Comparison of ENCODE assay signal across 8 mouse cellular contexts in the genomic region with DNA sequence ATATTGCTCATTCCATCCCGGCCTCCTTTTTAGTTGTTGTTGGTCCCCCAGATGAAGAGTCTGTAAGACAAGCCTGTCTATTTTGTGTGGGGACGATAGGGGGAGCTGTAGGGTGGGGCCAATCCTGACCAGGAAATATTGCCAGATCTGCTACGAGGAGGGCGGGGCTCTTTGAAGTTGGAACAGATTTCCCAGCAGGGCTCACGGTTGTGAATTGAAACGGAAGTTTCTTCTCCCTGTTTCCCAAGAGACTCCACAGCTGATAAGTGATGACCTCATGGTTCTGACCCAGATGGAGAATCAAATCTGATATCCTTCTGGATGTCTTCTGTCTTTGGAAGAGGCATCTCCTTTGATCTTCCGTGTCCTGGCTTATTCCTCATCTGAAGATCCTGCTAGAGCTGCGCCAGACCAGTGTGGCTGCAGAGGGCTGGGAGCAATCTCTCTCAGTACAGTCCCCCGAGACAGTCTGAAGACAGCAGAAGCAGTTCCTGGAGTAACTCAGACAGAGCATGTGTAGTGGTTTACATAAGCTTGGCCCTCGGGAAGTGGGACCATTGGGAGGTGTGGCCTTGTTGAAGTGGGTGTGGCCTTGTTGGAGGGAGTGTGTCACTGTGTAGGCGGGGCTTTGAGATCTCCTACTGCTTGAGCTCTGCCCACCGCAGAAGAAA.
DNase-seq lines count a peak whose midpoint lies in the region; ATAC-seq lines count a peak whose summit lies in the region.

No protein-coding gene starts in this region.

- WGBS in intestine, embryonic 16.5 days: 12% methylated on average over 12 of the region's 12 CpGs
- 12% methylated on average over 12 of the region's 12 CpGs for WGBS in limb, embryonic 15.5 days
- 14% methylated on average over 12 of the region's 12 CpGs for WGBS in midbrain, embryonic 15.5 days

- peak overlapping the region; percentile 44 for H3K4me2 ChIP-seq in intestine, embryonic 16.5 days (ENCODE audit: low read depth, low read length)
- H3K4me2 ChIP-seq in limb, embryonic 15.5 days: peak overlapping the region; percentile 29
- 0 out of 2 replicates have a peak overlapping the region, but pooled peaks have one; percentile 17 for H3K4me2 ChIP-seq in midbrain, embryonic 15.5 days

- peak overlapping the region; percentile 27 for H3K4me3 ChIP-seq in intestine, embryonic 16.5 days (ENCODE audit: low read length)
- H3K4me3 ChIP-seq in limb, embryonic 15.5 days: peak overlapping the region; percentile 2; the same call in 1 of the 2 replicates
- H3K4me3 ChIP-seq in midbrain, embryonic 15.5 days: no peak overlapping the region

- peak overlapping the region; percentile 83 for H3K27ac ChIP-seq in intestine, embryonic 16.5 days (ENCODE audit: low read length)
- H3K27ac ChIP-seq in limb, embryonic 15.5 days: no peak overlapping the region
- no peak overlapping the region for H3K27ac ChIP-seq in midbrain, embryonic 15.5 days

- ATAC-seq in intestine, embryonic 16.5 days: peak; percentile 94
- no peak for ATAC-seq in limb, embryonic 15.5 days (ENCODE audit: insufficient number of reproducible peaks, low FRiP score, low TSS enrichment, low read depth)
- peak; percentile 30; the same call in 1 of the 2 replicates for ATAC-seq in midbrain, embryonic 15.5 days (replicated peaks)

- H3K27me3 ChIP-seq in intestine, embryonic 16.5 days (replicated peaks; ENCODE audit: control insufficient read depth, insufficient read depth, low read length): no peaks in the 10 kb centered on the region
- H3K27me3 ChIP-seq in limb, embryonic 15.5 days: no peaks in the 10 kb centered on the region
- no peaks in the 10 kb centered on the region for H3K27me3 ChIP-seq in midbrain, embryonic 15.5 days (replicated peaks)

- peaks cover 9% of the 10 kb centered on the region; the same call in 1 of the 2 replicates for H3K4me1 ChIP-seq in intestine, embryonic 16.5 days (ENCODE audit: control insufficient read depth, insufficient read depth, low read length)
- no peaks in the 10 kb centered on the region for H3K4me1 ChIP-seq in limb, embryonic 15.5 days
- H3K4me1 ChIP-seq in midbrain, embryonic 15.5 days: peaks cover 15% of the 10 kb centered on the region

- DNase-seq in 416B (ENCODE audit: low read depth): peak; percentile 74
- peak; percentile 85 for DNase-seq in adrenal gland, adult 2 months
- DNase-seq in embryo, embryonic 11.5 days (ENCODE audit: low read depth, low spot score): peak; percentile 37
- DNase-seq in heart, adult 11 months: peak; percentile 99
- DNase-seq in spleen, postnatal 14 days (ENCODE audit: low spot score in 2 of 2): no peak

- H3K9ac ChIP-seq in intestine, embryonic 16.5 days (ENCODE audit: low read depth, low read length): peak overlapping the region; percentile 41; the same call in 1 of the 2 replicates
- no peak overlapping the region for H3K9ac ChIP-seq in limb, embryonic 15.5 days
- H3K9ac ChIP-seq in midbrain, embryonic 15.5 days: no peak overlapping the region

- H3K36me3 ChIP-seq in intestine, embryonic 16.5 days (ENCODE audit: control insufficient read depth, insufficient read depth, low read length): no peaks in the 10 kb centered on the region
- no peaks in the 10 kb centered on the region for H3K36me3 ChIP-seq in limb, embryonic 15.5 days
- no peaks in the 10 kb centered on the region for H3K36me3 ChIP-seq in midbrain, embryonic 15.5 days (replicated peaks)

- H3K9me3 ChIP-seq in intestine, embryonic 16.5 days (ENCODE audit: control insufficient read depth, low read length): no peaks in the 10 kb centered on the region
- H3K9me3 ChIP-seq in limb, embryonic 15.5 days: no peaks in the 10 kb centered on the region
- H3K9me3 ChIP-seq in midbrain, embryonic 15.5 days: no peaks in the 10 kb centered on the region

Comparison
In these comparisons a context has a peak if more than half of its experiments do, and no peak if none do; other contexts are left out.
1. DNase-seq: peak in 416B (single experiment), adrenal gland, adult 2 months (single experiment), embryo, embryonic 11.5 days (single experiment) and heart, adult 11 months (single experiment); none in spleen, postnatal 14 days (0 of 2).
2. Peak in every context shown above with its lines, with median percentiles within 50 percentile points of each other: H3K4me2 ChIP-seq.